Mouse (Mus musculus) spleen, adult 2 months (tissue): ENCODE results near the gene Fhad1.

Experiments used
- CTCF ChIP-seq: fragments of 200-500 bp; IDR thresholded peaks from 2 replicates; pipeline ENCODE4 v1.5.1; 2011; ENCODE audit warnings: mild to moderate bottlenecking, inconsistent platforms; ENCODE audit not compliant: insufficient read depth, insufficient read length, insufficient replicate concordance; ENCODE audit errors: extremely low read depth
- POLR2A ChIP-seq: fragments of 200-500 bp; IDR thresholded peaks from 2 replicates; pipeline ENCODE4 v1.6.1; 2011; ENCODE audit warnings: low read depth, low read length, inconsistent platforms

DNA sequence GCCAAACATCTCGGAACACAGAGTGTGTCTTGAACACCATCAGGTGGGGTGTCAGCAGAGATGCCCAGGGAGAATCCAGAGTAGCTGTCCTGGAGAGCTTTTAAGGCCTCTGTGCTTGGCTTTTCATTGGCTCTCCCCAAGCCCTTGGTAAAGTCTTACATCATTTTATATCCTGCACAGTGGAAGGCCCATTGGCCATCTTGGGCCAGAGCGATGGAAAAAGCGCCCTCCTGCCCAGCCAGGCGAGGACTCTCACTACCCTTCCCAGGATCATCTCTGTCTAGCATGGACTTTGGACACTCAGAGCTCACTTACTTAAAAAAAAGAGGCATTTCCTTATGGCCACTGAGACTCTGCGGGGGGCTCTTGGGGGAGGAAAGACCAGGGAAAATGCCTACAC, 58.0 kb downstream of the Fhad1 start:
- no peak for TF ChIP-seq CTCF
- TF ChIP-seq POLR2A: no peak
